Mouse (Mus musculus) small intestine, adult 2 months (tissue): ENCODE measurements around the gene Zfp385b.

Source experiments
- CTCF ChIP-seq: fragments of 200-500 bp; IDR thresholded peaks from 2 replicates; pipeline ENCODE4 v1.5.1; 2012; ENCODE audit warnings: low read depth, mild to moderate bottlenecking, control low read depth, inconsistent platforms, low read length, moderate library complexity, mixed read lengths; ENCODE audit not compliant: insufficient replicate concordance, insufficient read length; ENCODE audit errors: extremely low read depth
- POLR2A ChIP-seq: fragments of 200-500 bp; IDR thresholded peaks from 2 replicates; pipeline ENCODE4 v1.6.1; 2012; ENCODE audit warnings: low read depth, mild to moderate bottlenecking, control low read depth, inconsistent platforms, low read length, moderate library complexity

GRCm38 (mm10) chr2:77752491-77752890 is 66.9 kb downstream of the Zfp385b start:
- TF ChIP-seq CTCF = no peak
- TF ChIP-seq POLR2A = no peak
